Mouse (Mus musculus): ENCODE results near the gene Tmem151a. TPM values are rescaled to one million over a fixed set of nuclear protein-coding genes. Genes with fewer than 3 reads are reported as not detected.

Tmem151a gene
- polyA plus RNA-seq, 1 experiment from 2014 or later: 4.4 TPM

GRCm38 (mm10) chr19:5026111-5026510 is 59.2 kb downstream of the Tmem151a start:
- H3K27me3 ChIP-seq (ENCODE audit: insufficient read depth, low read length): no peaks in the 10 kb centered on the region
- H3K27ac ChIP-seq (ENCODE audit: low read depth): no peak overlapping the region
- no peaks in the 10 kb centered on the region for H3K9me3 ChIP-seq (ENCODE audit: low read depth, low read length)
- peaks cover 4% of the 10 kb centered on the region; the same call in 1 of the 2 replicates for H3K4me1 ChIP-seq (ENCODE audit: insufficient read depth)
- peaks cover 38% of the 10 kb centered on the region for H3K36me3 ChIP-seq (ENCODE audit: insufficient read depth)
- H3K4me3 ChIP-seq (ENCODE audit: low read depth, low read length): no peak overlapping the region
- no peak for TF ChIP-seq CTCF (IDR thresholded peaks at IDR 0.05; ENCODE audit: low read depth)
- no peak overlapping the region for H3K9ac ChIP-seq
- WGBS: 82% methylated on average over 8 of the region's 8 CpGs
- DNase-seq (no peak), ATAC-seq (ENCODE audit: insufficient read depth) (no peak)
- no peak overlapping the region for H3K4me2 ChIP-seq

- Histone ChIP-seq H3K27me3 (ENCODE audit: insufficient read depth, low read length) (no peaks in the 10 kb centered on the region), H3K27ac (ENCODE audit: low read depth) (peak within 1 kb of the TSS; percentile 71), H3K4me3 (ENCODE audit: low read depth, low read length) (peak within 1 kb of the TSS; percentile 68), H3K4me2 (peak within 1 kb of the TSS; percentile 92), H3K9ac (peak within 1 kb of the TSS; percentile 49), H3K4me1 (ENCODE audit: insufficient read depth) (peaks cover 4% of the 10 kb centered on the region; the same call in 1 of the 2 replicates), H3K36me3 (ENCODE audit: insufficient read depth) (peaks cover 20% of the 10 kb centered on the region), H3K9me3 (ENCODE audit: low read depth, low read length) (no peaks in the 10 kb centered on the region)
- ATAC-seq (ENCODE audit: insufficient read depth): peak; percentile 96
- 0% methylated on average over 62 of the region's 62 CpGs for WGBS
- DNase-seq: peak; percentile 97
- no peak for TF ChIP-seq CTCF (IDR thresholded peaks at IDR 0.05; ENCODE audit: low read depth)
These were observed 61.5 kb downstream of the Tmem151a start, which contains the start of gene Slc29a2 for GRCm38 (mm10) chr19:5023621-5024479. Slc29a2 (plus strand) TSS chr19:5023860.

- Histone ChIP-seq H3K27me3 (ENCODE audit: insufficient read depth, low read length) (no peaks in the 10 kb centered on the region), H3K4me2 (no peak overlapping the region), H3K27ac (ENCODE audit: low read depth) (no peak overlapping the region), H3K4me3 (ENCODE audit: low read depth, low read length) (no peak overlapping the region), H3K9me3 (ENCODE audit: low read depth, low read length) (no peaks in the 10 kb centered on the region), H3K9ac (no peak overlapping the region; the same call in 1 of the 2 replicates), H3K4me1 (ENCODE audit: insufficient read depth) (peaks cover 5% of the 10 kb centered on the region), H3K36me3 (ENCODE audit: insufficient read depth) (0 out of 2 replicates have a peak, but pooled peaks cover 3% of the 10 kb centered on the region)
- no peak for TF ChIP-seq CTCF (IDR thresholded peaks at IDR 0.05; ENCODE audit: low read depth)
- DNase-seq (peak; percentile 70), ATAC-seq (ENCODE audit: insufficient read depth) (no peak)
- WGBS: 74% methylated on average over 2 of the region's 2 CpGs
These were observed 63.9 kb downstream of the Tmem151a start for GRCm38 (mm10) chr19:5021416-5021815.

Other genes with a start within 250 kb of the Tmem151a start
- gene Ccs, start 246.2 kb downstream of the Tmem151a start, polyA plus RNA-seq (2014; fragmentation: Nextera tagmentation; extraction: Ambion mirVana): 47.2 and 47.7 TPM in 2 replicates
- 0.05 TPM in 2 replicates for gene Ccdc87, start 246.2 kb downstream of the Tmem151a start, polyA plus RNA-seq (2014; fragmentation: Nextera tagmentation; extraction: Ambion mirVana)
- gene Ctsf, start 230.4 kb downstream of the Tmem151a start, polyA plus RNA-seq (2014; fragmentation: Nextera tagmentation; extraction: Ambion mirVana): 13.8 and 17.3 TPM in 2 replicates
- 1.5 and 1.6 TPM in 2 replicates for gene Actn3, start 207.6 kb downstream of the Tmem151a start, polyA plus RNA-seq (2014; fragmentation: Nextera tagmentation; extraction: Ambion mirVana)
- 6.2 and 7.9 TPM in 2 replicates for gene Zdhhc24, start 206.9 kb downstream of the Tmem151a start, polyA plus RNA-seq (2014; fragmentation: Nextera tagmentation; extraction: Ambion mirVana)
- gene Bbs1, start 178.9 kb downstream of the Tmem151a start, polyA plus RNA-seq (2014; fragmentation: Nextera tagmentation; extraction: Ambion mirVana): 7.6 and 8.0 TPM in 2 replicates
- gene Dpp3, start 157.2 kb downstream of the Tmem151a start, polyA plus RNA-seq (2014; fragmentation: Nextera tagmentation; extraction: Ambion mirVana): 84.0 and 88.6 TPM in 2 replicates
- 1.6 TPM in 2 replicates for gene Peli3, start 142.4 kb downstream of the Tmem151a start, polyA plus RNA-seq (2014; fragmentation: Nextera tagmentation; extraction: Ambion mirVana)
- 120 TPM in 2 replicates for gene Mrpl11, start 123.4 kb downstream of the Tmem151a start, polyA plus RNA-seq (2014; fragmentation: Nextera tagmentation; extraction: Ambion mirVana)
- gene Npas4, start 95.2 kb downstream of the Tmem151a start, polyA plus RNA-seq (2014; fragmentation: Nextera tagmentation; extraction: Ambion mirVana): 0.05 TPM in 1 of 2 replicates, not detected in the other
- gene Slc29a2, start 61.7 kb downstream of the Tmem151a start, polyA plus RNA-seq (2014; fragmentation: Nextera tagmentation; extraction: Ambion mirVana): 3.1 and 3.4 TPM in 2 replicates
- gene B4gat1, start 46.7 kb downstream of the Tmem151a start, polyA plus RNA-seq (2014; fragmentation: Nextera tagmentation; extraction: Ambion mirVana): 45.8 and 47.9 TPM in 2 replicates
- gene AC124502.3, start 46.6 kb downstream of the Tmem151a start, polyA plus RNA-seq (2014; fragmentation: Nextera tagmentation; extraction: Ambion mirVana): 1.3 and 1.8 TPM in 2 replicates
- 43.4 and 48.0 TPM in 2 replicates for gene Brms1, start 44.2 kb downstream of the Tmem151a start, polyA plus RNA-seq (2014; fragmentation: Nextera tagmentation; extraction: Ambion mirVana)
- 4.0 and 5.9 TPM in 2 replicates for gene Rin1, start 35.0 kb downstream of the Tmem151a start, polyA plus RNA-seq (2014; fragmentation: Nextera tagmentation; extraction: Ambion mirVana)
- gene Cd248, start 17.5 kb downstream of the Tmem151a start, polyA plus RNA-seq (2014; fragmentation: Nextera tagmentation; extraction: Ambion mirVana): 105 and 110 TPM in 2 replicates
- 99.2 and 105 TPM in 2 replicates for gene Yif1a, start 3.0 kb upstream of the Tmem151a start, polyA plus RNA-seq (2014; fragmentation: Nextera tagmentation; extraction: Ambion mirVana)
- gene Cnih2, start 13.0 kb upstream of the Tmem151a start, polyA plus RNA-seq (2014; fragmentation: Nextera tagmentation; extraction: Ambion mirVana): 14.8 and 15.3 TPM in 2 replicates
- gene Rab1b, start 21.5 kb upstream of the Tmem151a start, polyA plus RNA-seq (2014; fragmentation: Nextera tagmentation; extraction: Ambion mirVana): 278 and 289 TPM in 2 replicates
- gene Klc2, start 33.0 kb upstream of the Tmem151a start, polyA plus RNA-seq (2014; fragmentation: Nextera tagmentation; extraction: Ambion mirVana): 20.4 and 24.8 TPM in 2 replicates
- 27.8 and 31.8 TPM in 2 replicates for gene Pacs1, start 187.6 kb upstream of the Tmem151a start, polyA plus RNA-seq (2014; fragmentation: Nextera tagmentation; extraction: Ambion mirVana)
- gene Sf3b2, start 209.9 kb upstream of the Tmem151a start, polyA plus RNA-seq (2014; fragmentation: Nextera tagmentation; extraction: Ambion mirVana): 334 and 368 TPM in 2 replicates
- 2.2 and 2.9 TPM in 2 replicates for gene Gal3st3, start 212.8 kb upstream of the Tmem151a start, polyA plus RNA-seq (2014; fragmentation: Nextera tagmentation; extraction: Ambion mirVana)